Mouse (Mus musculus): ENCODE results near the gene Mydgf. TPM values are rescaled to one million over a fixed set of nuclear protein-coding genes. Genes with fewer than 3 reads are reported as not detected.

The Mydgf gene
- total RNA-seq, 2 experiments from 2014 or later = 49.4 to 51.4 TPM

DNA sequence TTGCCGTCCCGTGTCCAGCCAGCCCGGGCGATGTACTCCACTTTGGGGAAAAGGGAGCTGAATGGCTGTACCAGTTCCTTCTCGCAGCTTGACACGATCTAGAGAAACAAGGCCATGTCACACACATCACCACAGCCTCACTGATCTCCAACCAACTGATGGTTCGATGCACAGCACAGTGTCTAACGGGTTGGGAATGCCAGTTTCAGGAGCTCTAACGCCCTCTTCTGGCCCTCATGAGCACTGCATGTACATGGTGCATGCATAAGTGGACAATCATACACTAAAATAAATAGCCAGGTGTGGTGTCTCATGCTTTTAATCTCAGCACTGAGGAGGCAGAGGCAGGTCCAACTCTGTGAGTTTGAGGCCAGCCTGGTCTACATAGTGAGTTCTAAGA is 16.9 kb upstream of the Mydgf start:
- intact Hi-C loops (cut with DNase I) = no loop called here

DNA sequence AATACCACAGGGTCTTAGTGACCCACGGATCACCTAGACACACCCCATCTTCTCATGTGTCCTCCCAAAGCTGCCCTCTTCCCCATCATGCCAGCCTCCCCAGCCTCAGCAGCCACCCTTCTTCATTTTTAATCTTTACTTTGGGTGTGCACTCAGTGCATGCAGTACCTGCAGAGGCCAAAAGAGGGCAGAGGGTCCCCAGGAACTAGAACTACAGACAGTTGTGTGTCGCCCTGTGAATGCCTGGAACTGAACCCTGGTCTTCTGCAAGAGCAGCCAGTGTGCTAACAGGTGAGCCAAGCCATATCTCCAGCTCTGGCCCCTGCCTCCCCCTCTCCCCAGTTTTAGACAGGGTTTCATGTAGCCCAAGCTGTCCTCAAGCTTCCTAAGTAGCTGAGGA is 13.1 kb upstream of the Mydgf start:
- intact Hi-C loops (cut with DNase I) = no loop called here
- DNase-seq (ENCODE audit: extremely low spot score in 1 of 2, low spot score in 2 of 2) = no peak

More for the DNA sequence above, 16.9 kb upstream of the Mydgf start:
- DNase-seq (ENCODE audit: extremely low spot score in 1 of 2, low spot score in 2 of 2) = no peak

DNA sequence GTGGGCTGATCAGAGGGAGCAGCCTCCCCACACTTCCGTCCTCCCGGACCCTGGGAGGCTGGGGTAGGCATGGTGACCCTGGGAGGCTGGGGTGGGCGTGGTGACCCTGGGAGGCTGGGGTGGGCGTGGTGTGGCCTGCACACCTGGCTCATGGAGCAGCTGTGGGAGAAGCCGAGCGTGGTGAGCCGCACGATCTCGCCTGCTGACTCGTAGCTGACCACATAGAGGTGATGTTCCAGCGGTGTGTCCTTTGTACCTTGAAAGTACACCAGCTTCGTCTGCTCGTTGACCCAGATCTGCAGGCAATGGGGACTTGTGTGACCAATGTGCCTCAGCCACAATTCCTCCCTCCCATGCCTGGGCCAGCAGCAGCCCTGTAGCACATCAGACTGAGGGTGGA is 11.0 kb upstream of the Mydgf start:
- intact Hi-C loops (cut with DNase I) = no loop called here
- no peak for DNase-seq (ENCODE audit: extremely low spot score in 1 of 2, low spot score in 2 of 2)

DNA sequence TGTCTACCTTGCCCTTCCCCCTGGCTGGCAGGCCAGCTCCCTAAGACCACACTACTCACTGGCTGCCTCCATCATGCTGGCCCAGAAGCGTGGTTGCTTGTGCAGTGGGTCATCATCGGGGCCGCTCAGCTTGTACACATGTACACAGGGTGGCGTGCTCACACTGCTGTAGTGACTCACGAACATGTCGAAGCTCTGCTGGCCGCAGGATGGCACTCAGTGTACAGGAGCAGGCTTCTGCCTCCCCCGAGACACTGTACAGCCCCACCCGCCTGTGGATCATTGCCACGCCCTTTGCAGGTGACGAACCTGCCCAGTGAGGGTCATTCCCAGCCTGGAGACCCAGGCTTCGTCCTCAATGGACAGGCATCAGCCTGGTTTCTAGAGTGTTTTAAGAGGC is 10.6 kb upstream of the Mydgf start:
- DNase-seq (ENCODE audit: extremely low spot score in 1 of 2, low spot score in 2 of 2) = no peak
- intact Hi-C loops (cut with DNase I) = no loop called here

DNA sequence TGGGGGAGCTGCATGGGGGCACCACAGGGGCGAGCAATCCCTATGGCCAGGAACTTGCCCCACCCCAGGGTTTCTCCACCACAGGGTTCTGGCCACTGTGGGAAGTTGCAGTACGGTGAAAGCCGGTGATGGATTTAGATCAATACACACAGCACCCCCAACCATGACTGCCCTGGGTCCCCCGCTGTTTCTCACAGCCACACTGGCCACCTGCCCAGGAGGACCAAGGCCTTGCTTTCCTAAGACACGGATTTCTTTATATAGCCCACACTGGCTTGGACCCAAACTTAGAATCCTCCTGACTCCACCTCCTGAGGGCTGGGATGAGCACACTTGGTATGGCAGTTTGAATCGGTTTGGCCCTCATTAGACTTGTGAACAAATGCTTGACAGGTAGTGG is 7.5 kb upstream of the Mydgf start:
- intact Hi-C loops (cut with DNase I) = no loop called here
- DNase-seq (ENCODE audit: extremely low spot score in 1 of 2, low spot score in 2 of 2) = no peak

DNA sequence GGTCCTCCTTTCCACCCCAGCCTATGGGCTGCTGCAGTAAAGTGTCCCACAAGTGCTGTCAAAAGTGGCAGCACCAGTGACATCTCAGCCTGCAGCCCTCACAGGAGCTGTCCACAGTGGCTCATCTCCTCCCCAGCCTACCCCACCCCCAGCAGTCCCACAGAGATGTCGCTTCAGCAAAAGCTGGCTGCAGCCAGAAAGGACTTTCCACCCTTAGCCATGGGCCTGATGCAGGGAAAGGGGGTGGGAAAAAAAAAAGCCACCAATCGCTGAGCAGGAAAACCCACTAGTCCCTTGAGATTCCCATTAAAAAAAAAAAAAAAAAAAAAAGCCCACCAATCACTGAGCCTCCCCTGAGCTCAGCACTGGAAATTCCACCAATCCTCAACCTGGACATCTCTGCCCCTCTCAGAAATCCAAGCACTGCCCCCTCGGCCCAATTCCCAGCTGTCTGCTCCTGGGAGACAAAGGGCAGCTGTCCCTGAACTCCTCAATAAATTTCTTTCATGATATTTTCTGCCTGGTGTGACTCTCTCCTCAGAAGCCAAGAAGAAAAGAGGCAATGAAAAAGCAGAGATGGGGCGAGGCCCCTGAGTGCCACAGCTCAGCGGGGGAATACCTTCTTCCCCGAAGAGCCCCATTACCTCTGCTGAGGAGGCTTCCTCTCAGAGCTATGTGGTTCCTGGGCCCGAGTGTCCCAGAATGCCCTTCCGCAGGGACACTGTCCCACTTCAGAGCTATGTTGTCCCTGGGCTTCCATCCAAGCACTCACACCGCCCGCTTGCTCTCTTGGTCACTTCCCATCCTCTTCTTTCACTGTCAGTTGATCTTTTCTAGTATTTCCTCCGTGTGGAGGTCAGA is 1.8 kb upstream of the Mydgf start:
- intact Hi-C loops (cut with DNase I) = no loop called here
- peak; percentile 54 to 75 for DNase-seq (ENCODE audit: extremely low spot score in 1 of 2, low spot score in 2 of 2)

DNA sequence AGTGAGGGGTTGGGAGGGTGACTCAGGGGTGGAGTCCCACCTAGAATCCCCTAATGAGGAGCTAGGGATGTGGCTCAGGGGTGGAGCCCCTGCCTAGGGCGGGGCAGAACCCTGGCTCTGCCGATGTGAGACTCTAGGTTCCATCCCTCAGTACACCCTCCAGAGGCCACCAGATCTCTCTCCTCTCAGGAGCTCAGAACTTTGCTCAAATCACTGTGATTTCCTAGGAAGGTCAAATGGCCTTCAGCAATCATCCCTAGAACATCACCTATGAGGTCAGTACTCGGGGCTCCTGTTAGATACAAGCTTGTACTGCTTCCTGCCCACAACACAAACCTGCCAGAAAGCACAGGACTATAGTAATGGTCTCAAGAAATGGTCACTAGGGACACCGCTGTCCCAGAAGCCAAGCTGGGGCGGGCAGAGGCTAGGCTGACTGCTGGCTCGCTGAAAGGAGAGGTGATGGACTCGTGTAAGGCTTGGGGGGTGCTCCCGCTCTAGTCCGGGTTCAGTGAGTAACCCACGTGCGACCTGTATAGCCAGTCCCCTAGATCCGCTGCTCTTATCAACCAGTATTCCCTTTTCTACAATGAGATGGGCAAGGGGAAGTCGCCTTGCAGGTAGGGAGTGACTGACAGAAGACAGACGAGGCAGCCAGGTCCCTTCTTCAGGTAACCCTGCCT is 604 bp downstream of the Mydgf start:
- intact Hi-C loops (cut with DNase I) = no loop called here
- DNase-seq (ENCODE audit: extremely low spot score in 1 of 2, low spot score in 2 of 2) = no peak

DNA sequence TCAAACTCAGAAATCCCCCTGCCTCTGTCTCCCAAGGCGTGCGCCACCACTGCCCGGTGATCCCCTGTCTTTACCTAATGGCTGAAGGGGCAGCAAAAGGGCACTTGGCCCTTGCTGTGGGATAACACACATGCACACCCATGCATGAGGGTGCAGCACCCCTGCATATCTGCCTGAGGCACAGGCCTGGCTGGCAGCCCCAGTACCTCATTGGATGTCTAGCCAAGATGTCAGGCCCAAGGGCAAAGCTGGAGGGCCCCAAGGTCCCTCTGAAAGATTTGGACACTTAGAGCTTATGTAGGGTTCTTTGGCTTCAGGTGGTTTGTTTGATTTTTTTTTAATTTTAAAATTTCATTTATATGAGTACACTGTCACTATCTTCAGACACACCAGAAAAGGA is 8.3 kb downstream of the Mydgf start:
- intact Hi-C loops (cut with DNase I) = no loop called here
- no peak for DNase-seq (ENCODE audit: extremely low spot score in 1 of 2, low spot score in 2 of 2)

DNA sequence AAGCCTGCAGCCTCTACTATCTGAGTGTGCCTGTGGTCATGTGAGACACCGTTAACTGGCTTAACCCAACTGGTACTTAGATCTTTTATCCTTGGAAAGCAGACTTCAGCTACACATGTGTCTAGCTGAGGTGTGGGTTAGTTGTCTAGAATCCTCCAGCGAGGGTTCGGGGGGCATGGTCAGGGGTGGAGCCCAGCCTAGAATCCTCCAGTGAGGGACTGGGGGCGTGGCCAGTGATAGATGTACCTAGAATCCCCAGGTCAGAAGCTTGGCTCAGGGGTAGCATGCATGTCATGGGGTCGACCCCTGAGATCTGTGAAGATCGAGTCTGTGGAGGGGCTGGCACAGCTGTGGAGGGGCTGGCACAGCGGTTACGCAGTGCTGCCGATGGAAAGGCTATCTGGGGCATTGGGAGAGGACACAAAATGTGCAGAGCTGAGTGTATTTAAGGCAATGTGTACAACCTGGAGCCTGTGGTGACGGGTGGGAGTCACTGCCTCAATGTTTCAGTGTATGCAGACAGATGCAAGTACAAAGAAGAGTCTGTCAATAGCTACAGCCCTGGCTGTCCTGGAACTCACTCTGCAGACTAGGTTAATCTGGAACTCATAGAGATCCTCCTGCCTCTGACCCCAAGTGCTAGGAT is 10.2 kb downstream of the Mydgf start:
- intact Hi-C loops (cut with DNase I) = no loop called here
- no peak for DNase-seq (ENCODE audit: extremely low spot score in 1 of 2, low spot score in 2 of 2)

DNA sequence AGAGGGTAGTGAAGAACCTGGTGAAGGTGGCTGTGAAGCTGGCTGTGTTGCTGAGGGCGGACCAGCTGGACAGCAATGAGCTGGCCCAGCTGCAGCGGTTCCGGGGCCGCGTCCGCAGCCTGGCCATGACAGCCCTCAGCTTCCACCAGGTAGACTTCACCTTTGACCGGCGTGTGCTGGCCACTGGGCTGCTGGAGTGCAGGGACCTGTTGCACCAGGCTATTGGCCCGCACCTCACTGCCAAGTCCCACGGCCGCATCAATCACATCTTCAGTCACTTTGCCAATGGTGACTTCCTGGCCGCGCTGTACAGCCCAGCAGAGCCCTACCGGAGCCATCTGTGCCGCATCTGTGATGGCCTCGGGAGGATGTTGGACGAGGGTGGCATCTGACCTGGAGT is 11.8 kb downstream of the Mydgf start:
- no peak for DNase-seq (ENCODE audit: extremely low spot score in 1 of 2, low spot score in 2 of 2)
- intact Hi-C loops (cut with DNase I) = no loop called here

DNA sequence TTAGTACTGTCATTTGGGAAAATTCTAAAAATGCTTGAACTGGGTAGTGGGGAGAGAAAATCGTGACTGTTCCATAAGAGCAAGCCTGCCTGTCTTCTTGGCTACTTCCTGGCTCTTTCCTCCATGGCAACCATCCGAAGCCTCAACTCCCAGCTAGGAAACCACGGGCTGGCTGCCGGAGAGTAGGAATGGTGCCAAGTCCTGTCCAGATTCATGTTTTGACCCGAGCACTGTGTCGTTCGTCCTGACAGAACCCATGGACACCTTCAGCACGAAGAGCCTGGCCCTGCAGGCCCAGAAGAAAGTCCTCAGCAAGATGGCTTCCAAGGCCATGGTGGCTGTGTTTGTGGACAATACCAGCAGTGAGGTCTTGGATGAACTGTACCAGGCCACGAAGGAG is 12.3 kb downstream of the Mydgf start:
- intact Hi-C loops (cut with DNase I) = no loop called here
- no peak for DNase-seq (ENCODE audit: extremely low spot score in 1 of 2, low spot score in 2 of 2)

DNA sequence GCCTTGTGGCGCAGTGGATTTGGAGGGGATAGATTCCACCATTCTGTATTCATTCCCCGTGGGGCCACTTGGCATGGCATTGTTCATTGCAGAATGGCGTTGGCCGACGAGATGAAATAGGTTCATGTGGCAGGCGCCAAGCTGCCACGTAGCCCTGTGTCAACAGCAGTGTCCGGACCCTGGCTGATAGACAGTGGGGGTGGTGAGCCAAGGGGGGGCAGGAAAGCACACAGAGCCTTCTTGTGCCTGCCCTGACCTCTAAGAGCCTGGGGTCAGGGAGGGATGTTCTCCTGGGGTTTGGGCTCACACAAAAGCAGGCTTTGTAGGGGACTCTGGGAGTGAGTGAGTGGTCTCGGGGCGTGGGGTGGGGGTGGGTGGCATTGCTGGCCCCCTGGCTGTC is 13.1 kb downstream of the Mydgf start:
- intact Hi-C loops (cut with DNase I) = no loop called here
- DNase-seq (ENCODE audit: extremely low spot score in 1 of 2, low spot score in 2 of 2) = no peak

DNA sequence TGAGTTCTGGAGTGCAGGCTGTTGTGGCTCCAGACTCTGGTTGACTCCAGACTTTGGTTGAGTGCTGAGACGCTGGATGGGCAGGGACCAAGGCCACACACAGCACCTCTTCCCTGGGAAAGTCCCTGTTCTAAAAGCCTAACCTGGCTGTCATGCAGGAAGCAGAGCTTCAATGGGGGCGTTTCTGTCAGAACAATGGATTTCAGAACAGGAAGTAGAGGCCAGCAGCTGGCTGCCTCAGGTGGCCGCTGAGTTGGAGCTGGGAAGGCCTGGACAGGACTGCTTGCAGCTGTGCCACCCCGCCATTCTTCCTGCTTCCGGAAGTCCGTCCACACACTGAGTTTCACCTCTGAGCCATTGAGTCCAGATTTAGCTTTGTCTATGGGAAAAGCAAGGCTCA is 13.9 kb downstream of the Mydgf start:
- intact Hi-C loops (cut with DNase I) = no loop called here

DNA sequence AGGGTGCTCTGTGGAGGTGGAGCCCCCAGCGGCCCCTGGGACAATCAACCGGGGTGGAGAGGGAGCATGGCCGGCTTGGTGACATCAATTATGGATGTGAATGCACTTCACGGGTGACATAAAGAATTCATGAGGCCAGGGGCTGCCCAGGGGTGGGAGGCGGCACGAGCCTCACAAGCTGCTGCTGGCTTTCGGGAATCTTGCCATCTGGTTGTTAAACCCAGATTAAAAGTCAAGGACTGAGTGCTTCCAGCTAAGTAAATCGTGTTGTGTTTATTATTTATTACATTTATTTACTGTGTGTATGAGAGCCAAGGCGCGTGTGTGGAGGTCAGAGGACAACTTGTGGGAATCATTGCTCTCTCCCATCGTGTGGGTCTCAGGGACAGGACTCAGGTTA is 18.0 kb downstream of the Mydgf start:
- intact Hi-C loops (cut with DNase I) = no loop called here
- DNase-seq (ENCODE audit: extremely low spot score in 1 of 2, low spot score in 2 of 2) = no peak

More for the DNA sequence above, 13.9 kb downstream of the Mydgf start:
- peak in 1 of 2 experiments; percentile 72 for DNase-seq (ENCODE audit: extremely low spot score in 1 of 2, low spot score in 2 of 2)

DNA sequence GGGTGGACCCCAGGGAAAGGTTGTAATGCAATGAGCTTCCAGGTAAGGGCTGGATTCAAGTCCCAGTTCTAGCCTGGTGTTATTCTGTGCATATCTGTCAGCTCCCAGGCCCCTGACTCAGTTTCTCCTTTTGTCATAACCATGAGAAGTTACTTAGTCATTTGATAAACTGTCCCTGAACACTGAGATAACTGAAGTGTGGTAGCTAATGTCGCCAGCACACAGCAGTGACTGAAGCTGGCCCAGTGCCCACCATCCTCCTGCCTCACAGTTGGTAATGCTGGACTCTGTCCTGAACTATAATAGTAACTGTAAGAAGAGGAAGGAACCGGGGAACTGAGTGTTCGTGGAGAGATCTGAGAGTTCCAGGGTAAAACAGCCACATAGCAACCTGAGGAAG is 19.2 kb downstream of the Mydgf start:
- DNase-seq (ENCODE audit: extremely low spot score in 1 of 2, low spot score in 2 of 2) = no peak
- intact Hi-C loops (cut with DNase I) = no loop called here

DNA sequence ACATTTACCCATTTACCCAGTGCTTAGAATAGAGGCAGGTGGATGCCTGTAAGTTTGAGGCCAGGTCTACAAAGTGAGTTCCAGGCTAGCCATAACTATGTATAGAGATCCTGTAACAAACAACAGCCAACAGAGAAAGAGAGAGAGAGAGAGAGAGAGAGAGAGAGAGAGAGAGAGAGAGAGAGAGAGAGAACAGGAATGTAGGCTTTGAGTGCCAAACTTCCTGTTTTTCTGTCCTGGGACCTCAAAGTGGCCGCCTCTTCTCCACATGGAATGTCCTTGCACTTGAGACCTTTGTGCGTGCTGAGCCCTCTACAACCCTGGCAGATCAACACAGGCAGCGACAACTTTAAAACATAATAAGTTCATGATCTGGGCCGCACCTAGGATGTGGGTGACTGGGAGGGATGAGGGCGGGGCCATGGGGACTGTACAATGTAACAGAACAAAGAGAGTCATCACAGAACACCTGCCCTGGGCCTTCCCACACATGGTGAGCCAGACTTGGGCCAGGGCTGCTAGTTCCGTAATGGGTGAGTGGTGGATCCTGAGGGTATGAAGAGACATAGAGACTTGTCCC is 20.1 kb downstream of the Mydgf start:
- intact Hi-C loops (cut with DNase I) = no loop called here
- no peak for DNase-seq (ENCODE audit: extremely low spot score in 1 of 2, low spot score in 2 of 2)

DNA sequence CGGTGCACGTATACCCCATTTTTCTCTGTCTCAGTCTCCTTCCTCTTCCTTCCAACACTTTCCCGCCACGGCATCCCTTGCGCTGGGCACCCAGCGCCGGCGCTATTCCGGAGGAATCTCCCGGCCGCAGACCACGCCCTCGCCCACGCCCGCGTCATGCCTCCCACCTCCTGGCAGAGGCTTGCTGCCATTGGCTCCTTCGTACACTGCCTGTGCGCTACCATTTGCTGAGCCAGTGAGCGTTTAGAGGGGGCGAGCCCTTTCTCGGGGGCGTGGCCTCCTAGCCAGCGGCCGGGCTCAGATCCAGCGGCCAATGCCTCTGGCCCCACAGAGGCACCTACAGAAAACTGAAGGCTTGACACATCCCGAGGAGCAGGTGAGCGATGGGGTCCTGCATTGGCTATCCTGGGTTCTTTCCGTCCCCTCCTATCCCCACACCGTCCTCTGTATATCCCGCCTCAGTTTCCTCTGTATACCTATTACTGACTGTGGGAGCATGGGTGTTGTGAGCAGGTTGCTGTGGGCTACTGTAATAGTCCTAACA is 21.4 kb downstream of the Mydgf start, which contains the start of gene Tnfaip8l1:
Gene Tnfaip8l1, plus strand, starts transcription at position 247 of the 544 bp plus-strand sequence.
- intact Hi-C loops (cut with DNase I) = no loop called here
- peak; percentile 95 to 98 for DNase-seq (ENCODE audit: extremely low spot score in 1 of 2, low spot score in 2 of 2)

DNA sequence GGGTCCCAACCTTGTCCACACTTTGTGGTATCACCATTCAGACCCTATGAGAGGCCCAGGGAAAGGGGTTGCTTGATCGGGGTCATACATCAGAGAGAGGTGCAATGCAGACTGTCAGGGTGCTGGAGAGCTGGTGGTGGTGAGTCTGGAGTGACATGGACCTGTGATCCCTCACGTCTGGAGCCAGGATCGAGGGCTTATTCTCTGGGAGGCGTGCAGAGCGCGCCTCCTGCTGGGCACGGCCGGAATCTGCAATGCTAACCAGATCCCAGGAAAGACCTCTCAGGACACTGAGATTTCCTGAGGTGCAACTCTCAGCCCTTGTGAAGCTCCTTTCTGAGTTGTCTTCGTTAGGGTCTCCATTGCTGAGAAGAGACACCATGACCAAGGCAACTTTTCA is 24.0 kb downstream of the Mydgf start:
- no peak for DNase-seq (ENCODE audit: extremely low spot score in 1 of 2, low spot score in 2 of 2)
- intact Hi-C loops (cut with DNase I) = no loop called here

DNA sequence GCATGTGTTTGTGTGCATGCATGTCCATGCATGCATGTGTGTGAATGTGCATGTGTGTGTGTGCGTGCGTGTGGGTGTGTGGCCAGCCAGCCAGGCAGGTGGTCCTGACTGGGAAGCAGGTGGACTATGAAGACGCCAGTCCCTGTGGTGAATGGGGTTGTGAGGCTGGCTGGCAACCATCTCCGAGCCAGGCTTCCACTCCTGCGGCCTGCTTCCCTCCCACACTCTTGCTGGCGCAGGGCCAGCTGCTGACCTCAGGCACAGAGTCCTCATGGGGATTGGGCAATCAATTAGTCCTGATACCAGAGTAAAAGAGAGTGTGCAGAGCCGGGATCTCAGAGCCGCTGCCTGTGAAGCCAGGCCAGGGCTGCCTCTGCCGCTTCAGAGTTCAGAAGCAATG is 30.1 kb downstream of the Mydgf start:
- peak in 1 of 2 experiments; percentile 72 for DNase-seq (ENCODE audit: extremely low spot score in 1 of 2, low spot score in 2 of 2)
- intact Hi-C loops (cut with DNase I) = no loop called here
